Mouse (Mus musculus): ENCODE data around the gene Slc9a3r2.
A peak's percentile ranks its signal among the peaks of the same experiment; 100 is the strongest.
"Not testable (repeated sequence)": the region's sequence is repeated elsewhere in the genome, so short reads cannot be mapped to it uniquely, and the experiment has no call there.

The Slc9a3r2 gene

DNA sequence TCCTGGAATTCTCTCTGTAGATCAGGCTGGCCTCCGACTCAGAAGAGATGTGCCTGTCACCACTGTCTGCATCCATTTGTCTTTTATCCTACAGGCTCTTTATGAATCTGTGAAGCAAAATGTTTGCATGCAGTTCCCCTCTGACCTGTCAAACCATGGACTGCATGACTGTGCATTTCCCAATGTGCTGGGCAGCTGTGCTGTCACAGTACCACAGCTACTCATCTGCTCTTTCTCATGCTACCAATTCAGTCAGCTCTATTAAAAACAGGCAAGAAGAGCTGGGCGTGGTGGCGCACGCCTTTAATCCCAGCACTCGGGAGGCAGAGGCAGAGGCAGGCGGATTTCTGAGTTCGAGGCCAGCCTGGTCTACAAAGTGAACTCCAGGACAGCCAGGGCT is 16.9 kb upstream of the Slc9a3r2 start:
- DNase-seq = not testable (repeated sequence)

DNA sequence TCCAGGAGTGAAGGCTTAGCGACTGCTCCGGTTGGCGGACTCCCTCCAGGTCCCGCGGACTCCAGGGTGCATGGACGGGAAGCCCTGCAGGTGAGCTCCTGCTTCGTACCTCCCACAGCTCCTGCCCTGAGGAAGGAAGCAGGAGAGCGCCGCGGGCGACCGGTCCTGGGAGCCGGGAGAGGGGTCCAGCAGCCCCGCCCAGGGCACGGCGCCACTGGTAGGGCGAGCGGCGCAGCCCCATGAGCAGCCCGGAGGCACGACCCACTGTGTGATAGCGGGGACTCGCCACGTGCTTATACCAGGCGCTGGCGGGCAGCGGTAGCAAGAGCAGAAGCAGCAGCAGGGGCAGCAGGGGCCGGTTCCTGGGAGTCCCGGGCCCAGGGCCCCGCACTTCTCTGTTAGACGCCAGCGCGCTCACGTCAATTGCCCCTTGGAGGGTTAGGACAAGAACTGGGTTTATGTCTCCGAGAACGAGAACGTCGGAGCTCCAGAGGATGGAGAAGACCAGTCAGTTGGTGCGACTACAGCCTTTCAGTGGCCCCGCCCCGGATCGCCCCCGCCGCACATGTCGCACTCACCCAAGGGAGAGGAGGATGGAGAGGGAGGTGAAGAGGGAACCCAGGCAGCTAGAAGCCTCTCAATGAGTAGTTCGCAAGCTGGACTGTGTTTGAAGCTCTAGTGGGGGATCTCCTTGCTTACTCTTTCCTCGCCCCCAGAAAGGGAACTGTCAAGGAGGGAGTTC is 8.1 kb upstream of the Slc9a3r2 start, which contains the start of gene Npw:
Gene Npw, minus strand, starts transcription at position 441 of the 742 bp plus-strand sequence.
- peak; percentile 29 for DNase-seq

DNA sequence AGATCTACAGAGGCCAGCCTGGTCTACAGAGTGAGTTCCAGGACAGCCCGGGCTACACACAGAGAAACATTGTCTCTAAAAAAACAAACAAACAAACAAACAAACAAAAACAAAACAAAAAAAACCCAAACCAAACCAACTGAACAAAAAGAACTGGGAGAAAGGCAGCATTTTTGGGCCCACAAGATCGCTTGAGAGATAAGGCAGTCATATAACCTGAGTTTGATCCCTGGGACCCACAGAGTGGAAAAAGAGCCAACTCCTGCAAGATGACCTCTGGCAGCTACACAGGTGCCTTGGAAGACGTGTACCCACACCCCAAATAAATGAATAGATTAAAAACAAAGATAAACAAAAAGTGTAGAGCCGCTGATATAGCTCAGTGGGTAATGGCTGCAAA is 4.8 kb upstream of the Slc9a3r2 start:
- DNase-seq = no peak

DNA sequence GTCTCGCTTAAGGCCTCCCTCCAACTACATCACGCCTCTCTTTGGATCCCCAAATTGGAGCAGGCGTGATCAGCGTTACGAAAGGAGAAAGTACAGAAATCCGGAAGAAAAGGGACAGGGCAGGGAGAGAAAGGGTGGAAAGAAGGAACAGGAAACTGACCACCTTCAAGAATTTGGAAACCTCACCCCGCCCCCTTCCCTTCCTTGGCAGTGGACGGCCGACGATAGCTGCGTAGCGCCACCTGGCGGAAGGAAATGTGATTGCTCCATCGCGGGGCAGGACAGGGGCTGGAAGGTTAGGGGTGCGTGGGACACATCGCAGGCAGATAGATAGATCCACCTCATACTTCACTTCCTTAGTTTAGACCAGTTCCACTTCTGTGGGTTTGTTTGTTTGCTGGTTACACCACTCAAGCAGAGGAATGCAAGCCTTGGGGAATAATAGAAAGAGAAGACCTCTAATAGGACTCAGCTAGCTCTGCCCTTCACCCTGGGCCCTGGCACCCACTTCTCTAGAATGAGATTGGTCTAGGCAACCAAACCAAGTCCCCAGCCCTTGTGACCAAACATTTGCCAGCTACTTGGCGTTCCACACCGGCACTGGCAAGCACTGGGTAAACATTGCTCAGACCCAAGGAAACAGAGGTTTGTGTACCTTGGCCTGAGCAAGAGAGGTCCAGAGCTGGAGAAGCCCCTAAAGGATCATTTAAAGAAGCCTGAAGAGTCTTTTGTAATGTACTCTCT is 4.0 kb upstream of the Slc9a3r2 start:
- DNase-seq = peak; percentile 83

DNA sequence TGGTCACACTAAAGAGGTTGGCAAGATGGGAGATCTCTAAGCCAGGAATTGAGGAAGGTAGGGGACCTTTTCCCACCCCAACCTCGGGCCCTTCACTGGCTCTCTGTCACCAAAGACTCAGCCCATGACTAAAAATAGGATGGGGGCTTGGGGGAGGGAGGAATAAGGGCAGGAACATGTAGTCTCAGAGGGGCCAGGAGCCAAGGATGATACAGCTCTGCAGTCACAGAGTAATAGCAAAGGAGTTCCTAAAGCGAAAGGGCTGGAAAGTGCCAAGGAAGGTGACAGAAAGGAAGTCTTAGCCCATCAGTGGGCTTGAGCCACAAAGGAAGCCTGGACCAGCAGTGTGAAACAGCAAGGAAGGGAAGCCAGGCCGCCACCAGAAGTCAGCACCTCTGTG is 1.7 kb upstream of the Slc9a3r2 start:
- no peak for DNase-seq

DNA sequence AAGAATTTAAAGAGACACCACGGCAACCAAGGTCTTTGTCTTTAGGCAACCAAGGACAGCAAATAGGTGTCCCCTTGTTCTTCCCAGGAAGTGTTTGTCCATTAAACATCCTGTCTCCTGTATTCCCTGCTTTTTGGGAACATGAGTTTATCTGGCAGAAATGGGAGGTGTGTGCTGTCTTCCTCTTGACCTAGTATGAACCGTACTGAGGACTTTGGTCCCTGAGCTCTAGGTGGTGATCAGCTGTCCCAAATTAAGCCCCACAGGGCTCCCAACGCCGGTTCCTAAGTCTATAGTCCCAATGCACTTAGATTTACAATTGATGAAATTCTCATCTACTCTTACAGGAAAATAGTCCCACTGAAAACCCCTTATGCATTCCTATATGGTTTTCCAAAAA is 639 bp upstream of the Slc9a3r2 start:
- DNase-seq = no peak

DNA sequence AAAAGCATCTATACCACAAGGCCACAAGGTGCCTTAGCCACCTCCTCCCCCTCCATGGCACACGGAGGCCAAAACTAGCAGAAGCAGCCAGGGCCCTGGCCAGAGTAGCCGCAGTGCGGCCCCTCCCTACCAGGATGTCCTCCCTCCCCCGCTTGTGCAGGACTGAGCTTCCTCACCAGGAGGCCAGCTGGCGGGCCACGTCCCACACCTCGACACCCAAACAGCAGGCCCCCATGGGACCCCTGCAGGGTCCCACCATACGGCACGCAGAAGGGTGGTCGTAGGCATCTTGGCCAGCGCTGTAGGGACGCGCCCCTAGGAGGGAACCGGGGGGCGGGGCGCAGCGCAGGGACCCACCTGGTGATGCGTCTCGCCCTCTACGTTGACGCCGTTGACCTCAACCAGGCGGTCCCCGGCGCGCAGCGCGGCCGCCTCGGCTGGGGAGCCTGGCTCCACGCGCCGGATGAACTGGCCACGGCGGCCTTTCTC is 502 bp downstream of the Slc9a3r2 start:
- peak; percentile 68 for DNase-seq

DNA sequence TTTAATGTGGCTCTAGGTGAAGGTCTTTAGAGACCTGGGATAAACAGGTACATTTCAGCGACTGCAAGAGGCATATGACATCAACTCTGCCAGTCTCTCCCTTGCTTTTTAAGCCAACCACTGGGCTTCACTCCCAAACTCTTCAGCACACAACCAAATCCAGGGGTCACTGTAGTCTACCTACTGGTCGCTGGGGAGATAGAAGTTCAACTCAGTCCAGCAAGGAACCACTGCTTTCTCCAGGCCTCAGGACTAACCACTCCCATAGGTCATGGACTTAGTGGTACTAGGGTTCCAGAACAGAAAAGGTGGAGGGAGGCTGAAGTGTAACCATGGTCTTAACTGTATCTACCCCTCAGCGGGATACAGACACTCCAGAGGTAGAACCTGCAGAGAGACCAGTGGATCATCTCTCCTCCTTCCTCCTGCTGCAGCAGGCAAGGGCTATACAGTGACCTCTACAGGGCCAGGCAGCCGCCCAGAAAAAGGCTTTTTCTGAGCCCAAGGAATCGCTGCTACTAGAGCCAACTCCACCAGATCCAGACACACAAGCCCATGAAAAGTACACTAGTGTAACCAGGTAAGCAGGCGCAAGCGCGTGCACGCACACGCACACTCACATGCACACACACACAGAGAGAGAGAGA is 1.3 kb downstream of the Slc9a3r2 start:
- DNase-seq = no peak

DNA sequence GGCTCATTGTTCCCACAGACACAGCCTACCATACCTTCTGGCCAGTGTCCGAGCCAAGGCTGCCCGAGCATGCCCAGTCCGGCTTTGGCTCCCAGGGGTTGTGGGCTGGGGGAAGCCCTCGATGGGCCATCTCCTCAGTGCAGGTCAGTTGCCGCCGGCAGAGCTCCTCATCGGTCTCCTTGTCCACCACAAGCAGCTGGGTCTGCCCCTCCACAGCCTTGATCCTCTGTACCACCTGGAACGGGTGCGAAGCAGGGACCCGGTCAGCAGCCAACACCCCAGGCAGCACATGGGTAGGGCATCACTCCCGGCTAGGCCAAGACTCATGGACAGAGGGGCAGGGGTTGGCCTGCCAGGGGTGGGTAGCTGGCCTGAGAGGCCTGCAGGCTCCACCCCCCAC is 2.6 kb downstream of the Slc9a3r2 start:
- no peak for DNase-seq

DNA sequence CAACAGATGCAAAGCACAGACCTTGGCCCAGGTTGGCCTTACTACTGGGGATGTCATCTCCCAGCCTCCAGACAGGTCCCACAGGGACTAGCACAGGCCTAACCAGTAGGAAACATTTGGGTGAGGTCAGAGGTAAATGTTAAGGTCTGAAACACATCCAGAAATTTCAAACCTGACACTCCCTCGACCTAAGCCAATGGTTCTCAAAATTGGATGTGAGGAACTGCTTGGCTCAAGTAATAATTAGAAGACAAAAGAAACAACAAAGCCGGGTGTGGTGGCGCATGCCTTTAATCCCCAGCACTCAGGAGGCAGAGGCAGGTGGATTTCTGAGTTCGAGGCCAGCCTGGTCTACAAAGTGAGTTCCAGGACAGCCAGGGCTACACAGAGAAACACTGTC is 3.7 kb downstream of the Slc9a3r2 start:
- DNase-seq = no peak

DNA sequence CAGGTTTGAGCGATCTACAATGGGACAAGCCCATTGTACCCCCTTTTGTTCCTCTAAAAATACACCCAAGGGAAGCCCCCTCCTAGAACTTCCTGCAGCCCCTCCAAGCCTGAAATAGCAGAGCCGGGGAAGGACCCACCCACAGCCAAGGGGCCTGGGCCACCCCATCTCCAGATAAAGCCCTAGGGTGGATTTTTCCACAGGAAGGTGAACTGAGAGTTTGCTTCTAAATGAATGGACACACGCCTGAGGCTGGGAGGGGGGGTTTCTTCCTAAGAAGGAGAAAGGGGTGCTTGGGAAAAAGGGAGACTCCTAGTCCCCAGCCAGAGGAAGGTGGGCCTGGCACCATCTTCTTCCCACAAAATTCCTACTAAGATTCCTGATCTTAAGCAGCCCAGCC is 4.2 kb downstream of the Slc9a3r2 start:
- DNase-seq = peak; percentile 38

DNA sequence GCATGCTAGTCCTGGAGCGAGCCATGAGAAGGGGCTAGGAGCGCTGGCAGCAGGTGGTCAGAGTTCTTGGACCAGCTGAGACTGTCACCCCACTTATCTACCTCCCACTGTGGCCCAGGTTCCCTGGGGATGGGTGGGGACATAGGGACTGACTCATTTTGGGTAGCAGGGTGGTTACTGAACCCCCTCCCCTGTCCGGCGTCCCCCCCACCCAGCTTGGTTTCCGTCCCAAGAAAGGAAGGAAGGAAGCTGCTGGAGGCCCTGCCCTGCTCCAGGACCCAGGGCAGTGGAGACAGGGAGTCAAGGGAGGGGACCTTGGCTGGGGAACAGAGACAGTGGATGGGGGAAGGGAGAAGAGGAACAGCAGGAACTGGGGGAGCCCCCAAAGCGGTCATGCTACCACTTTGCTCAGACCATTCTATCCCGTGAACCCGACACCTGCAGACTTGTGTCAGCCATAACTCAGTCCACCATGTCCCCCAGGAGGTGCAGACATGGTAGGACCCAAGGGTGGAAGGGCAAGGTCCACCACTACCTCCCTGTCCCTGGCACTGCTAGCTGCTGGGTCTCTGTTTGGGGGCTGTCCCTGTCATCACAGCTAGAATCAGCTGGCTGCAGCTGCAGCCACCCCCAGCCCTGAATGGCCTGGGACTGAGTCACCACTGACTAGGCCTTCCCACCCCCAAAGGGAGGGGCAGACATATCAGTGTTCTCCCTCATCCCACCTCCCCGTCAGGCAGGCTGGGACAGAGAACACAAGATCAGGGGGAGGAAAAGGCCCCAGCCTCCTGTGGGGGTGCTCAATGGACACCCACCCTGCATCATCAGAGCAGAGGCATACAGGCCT is 5.0 kb downstream of the Slc9a3r2 start:
- peak; percentile 54 for DNase-seq

DNA sequence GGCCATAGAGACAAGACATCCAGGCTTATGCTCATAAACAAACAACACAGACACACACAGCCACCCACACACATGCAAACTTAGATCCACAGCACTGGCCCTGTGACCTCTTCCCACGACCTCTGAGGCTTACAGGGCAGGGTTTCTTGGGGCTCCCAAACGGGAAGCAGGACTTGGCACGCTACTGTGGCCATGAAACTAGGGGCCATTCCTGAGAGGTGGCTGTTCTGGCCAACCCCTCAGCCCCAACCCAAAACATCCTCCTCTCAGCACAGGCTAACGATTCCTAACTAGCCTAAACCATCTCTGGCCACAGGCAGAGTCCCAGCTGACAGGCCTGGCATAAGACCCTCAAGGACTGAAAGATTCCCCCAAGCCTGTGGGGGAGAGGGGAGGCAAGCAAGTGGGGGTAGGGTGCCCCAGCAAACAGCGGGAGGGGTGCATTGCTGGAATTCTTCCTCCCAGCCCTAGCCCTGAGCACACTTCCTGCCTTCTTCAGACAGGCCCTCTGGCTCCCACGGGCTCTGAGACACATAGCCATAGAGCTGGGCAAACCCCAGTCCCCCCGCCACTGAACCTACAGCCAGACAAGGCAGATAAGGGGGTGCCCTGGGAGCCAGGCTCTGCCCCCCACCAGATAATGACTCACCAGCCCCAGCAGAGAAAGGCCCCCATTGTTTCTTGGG is 6.0 kb downstream of the Slc9a3r2 start:
- DNase-seq = peak; percentile 42

DNA sequence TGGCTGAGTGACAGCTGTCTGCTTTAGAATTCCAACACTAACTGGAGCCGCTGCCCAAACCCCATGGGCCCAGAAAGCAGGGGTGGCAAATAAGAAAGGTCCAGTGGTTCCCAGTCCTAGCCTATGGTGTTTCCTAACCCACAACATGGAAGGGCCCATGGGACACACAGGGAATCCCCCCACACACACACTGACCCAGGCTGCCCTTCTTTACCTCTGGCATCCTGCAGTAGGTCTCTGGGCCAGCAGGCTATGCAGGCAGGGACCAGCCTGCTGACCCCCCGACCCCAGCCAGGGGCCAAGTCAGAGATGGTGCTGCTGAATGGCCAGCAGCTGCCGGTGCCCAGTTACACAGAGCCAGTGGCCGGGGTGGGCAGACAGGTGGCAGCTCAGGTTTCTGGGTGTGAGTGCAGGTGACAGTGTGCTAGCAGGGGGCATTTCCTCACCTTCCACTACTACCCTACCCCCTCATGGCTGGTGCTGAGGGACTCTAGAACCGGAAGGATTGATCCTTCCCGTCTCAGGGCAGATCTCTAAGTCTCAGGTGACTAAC is 7.3 kb downstream of the Slc9a3r2 start:
- DNase-seq = no peak

DNA sequence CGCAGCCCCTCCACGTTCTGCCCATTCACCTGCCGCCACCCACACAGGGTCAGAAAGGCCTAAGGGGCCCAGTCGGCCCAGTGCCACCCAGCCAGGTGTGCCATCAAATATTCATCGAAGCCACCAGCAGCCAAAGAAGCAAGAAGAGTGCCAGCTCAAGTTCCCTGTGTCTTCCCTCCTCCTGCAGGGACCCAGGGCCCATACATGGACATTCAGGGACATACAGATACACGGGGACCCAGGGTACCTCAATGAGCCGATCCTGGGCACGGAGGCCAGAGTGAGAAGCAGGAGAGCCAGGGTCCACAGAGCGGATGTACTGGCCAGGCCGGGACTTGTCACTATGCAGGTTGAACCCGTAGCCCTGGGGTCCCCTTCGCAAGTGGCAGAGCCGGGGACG is 8.2 kb downstream of the Slc9a3r2 start:
- DNase-seq = no peak

DNA sequence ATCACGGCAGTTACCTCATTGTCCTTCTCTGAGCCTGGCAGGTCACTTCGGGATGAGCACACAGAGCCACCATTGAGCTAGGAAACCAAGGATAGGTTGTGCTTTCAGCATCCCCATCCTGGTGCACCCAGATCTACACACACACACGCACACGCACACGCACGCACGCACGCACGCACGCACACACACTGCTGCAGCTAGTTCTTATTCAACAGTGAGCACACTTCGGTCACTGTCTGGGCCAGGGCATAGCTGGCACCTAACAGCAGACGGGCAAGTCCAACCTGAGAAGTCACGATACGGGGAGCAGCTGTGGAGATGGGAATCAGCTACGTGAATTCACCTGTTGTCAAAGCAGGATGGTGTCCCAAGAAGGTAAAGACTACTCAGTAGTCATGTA is 9.5 kb downstream of the Slc9a3r2 start:
- DNase-seq = no peak

DNA sequence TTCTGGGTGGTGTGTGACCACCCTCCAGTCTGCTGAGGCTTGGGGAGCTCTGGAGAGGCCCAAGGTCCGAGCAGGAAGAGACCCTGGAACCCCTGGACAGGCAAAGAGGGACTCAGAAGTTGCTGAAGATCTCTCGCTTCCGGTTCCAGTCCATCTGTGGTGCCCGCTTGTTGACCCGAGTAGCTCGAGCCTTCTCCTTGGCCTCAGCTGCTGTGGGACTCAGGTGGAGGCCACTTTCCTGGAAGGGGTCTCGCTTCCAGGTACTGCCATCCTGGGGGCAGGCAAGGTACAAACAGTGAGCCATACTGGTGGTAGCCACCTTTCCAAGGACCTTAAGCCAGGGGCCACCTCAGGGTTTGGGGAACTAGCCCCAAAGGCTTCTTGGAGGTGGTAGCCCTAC is 10.0 kb downstream of the Slc9a3r2 start:
- DNase-seq = no peak

DNA sequence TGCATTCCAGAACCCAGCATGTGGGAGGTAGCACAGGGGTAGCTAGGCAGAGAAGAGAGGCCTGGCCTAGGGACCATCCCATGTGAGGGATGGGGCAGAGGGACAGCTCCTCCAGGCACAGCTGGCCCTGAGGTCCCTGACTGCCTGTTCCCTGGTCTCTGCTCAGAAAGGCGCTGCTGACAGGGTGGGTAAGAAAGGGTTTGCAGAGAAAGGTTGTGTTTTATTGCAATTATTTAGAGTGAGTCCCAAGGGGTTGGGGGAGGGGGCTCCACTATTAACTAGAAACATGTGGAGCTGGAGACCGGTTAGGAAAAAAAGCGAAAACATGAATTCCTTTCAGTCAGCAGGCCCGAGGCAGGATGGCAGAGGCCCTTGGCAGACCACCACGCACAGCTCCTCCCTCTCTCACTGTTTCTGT is 10.5 kb downstream of the Slc9a3r2 start:
- DNase-seq = no peak

DNA sequence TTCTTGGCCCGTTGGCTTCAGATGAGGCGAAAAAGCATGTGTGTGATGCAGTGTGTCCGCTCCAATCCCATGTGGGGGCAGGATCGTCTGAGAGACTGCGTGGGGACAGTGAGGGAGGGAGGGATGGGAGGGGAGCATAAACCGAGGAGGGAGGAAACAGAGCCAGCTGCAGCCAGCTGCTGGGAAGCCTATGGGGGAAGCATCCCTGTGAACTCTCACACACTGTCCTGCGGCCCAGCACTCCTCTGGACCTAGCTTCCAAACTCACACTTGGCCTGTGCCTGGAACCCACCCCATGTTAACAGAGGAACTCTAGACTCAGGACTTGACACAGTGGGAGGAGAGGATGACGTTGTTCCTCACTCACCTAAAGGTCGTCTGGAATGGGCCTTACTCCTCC is 11.3 kb downstream of the Slc9a3r2 start:
- DNase-seq = peak; percentile 53

DNA sequence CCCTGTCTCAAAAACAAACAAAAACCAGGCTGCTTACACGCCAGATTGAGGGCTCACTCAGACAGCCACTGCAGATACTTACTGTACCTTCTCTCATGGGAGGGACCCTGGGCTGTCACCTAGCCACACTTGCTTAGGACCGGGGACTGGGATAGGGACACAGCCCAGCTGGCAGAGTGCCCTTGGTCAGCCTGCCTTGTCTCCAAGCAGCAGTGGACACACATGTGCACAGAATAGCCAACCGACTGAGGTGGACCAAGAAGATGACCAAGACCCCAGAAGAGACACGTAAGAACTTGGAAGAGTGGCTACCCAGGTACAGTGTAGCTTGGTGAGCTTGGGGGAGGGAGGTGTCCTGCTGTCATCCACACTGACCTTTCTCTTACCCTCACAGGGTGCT is 11.9 kb downstream of the Slc9a3r2 start:
- DNase-seq = no peak

DNA sequence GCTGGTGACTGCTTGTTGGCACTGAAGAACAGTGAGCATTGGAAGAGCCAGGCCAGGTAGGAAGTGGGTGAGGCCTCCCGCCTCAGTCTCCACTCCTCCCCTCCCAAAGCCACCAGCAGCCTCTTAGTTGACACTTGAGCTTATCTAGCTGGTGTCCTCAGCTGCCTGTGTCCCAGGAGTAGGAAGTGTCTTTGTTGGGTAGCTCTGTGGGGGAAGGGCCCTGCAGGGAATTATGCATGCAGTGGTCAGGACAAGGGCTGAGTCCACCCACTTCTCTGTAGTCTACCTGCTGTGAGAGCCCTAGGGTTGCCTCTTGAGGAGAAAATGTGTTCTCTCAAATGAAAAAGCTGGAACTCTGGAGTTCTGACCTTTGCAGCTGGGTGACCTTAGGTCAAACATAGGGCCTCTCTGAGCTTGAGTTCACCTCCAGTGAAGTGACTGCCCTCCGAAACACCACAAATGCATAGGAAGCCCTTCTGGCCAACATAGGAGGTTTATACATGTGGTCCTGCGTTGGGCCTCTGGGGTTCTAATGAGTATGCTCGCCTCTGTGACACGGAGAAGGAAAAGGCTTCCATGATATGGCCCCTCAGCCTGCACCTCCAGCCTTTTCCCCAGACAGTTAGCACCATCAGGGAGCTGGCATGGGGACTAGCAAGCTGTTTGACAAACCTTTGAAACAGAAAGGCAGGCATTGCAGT is 13.2 kb downstream of the Slc9a3r2 start:
- DNase-seq = no peak

All from kidney, adult 18-20 months (tissue).